Mouse (Mus musculus) adrenal gland, adult (tissue): ENCODE data around the gene Mief1.

Source experiments
- DNase-seq, 2 experiments: peaks; one replicate each; pipeline ENCODE4 v3.0.0; 2022 to 2023; ENCODE audit warnings: low spot score in 1 of 2; ENCODE audit not compliant: inconsistent age in 2 of 2

Gene Mief1

DNA sequence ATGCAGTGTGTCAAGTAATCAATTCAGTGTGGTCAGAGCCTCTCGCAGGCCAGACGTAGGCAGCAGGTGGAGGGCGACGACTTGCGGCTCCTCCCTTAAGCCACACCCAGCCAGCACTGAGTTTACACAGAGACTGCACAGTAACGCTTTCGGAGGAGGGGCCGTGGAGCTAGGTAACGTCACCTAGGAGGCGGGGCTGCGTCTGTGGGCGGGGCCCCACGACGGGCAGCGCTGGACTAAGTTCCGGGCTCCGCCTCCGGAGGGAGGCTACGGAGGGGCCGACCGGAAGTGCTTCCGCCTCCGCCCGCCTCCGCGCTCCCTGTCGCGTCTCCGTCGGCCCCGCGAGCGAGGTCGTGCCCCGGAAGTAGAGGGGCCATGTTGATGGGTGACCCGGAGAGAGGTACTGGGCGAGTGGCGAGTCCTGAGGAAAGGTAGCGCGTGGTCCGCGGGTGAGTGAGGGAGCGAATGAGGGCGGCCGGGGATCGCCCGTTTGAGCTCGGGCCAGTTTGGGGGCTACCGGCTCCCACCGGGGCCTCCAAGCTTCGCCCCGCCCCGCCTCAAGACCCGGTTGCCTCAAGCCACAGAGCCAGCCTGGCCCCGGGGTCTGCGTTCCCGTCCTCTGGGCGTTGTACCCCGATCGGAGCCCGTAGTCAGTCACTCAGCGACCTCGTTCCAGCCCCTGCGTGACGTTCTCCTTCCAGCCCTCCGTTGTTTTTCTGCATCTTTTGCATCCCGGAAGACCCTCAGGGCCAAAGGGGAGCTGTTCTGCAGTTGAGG lies at the start of gene Mief1:
TSS of gene Mief1 (plus strand) at position 286 of the 777 bp plus-strand sequence.
- DNase-seq = peak; percentile 99

DNA sequence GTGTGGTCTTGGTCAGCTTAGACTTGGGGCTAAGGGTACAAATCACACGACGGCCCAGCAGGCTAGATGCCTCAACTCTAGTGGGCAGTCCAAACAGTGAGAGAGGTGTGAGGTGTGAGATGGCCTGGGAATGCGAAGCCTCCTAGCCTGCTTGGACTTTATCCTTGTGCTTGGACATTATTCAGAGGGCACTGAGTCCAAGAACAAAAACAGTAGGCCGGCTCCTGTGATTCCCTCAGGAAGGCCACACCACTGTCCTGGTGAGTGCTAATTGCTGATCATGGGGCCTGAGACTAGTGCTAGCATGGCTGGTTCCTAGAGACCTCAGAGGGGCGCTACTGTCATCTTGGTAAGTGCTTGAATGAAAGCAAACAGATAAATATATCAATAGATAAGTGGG lies 44.9 kb upstream of the Mief1 start:
- no peak for DNase-seq

DNA sequence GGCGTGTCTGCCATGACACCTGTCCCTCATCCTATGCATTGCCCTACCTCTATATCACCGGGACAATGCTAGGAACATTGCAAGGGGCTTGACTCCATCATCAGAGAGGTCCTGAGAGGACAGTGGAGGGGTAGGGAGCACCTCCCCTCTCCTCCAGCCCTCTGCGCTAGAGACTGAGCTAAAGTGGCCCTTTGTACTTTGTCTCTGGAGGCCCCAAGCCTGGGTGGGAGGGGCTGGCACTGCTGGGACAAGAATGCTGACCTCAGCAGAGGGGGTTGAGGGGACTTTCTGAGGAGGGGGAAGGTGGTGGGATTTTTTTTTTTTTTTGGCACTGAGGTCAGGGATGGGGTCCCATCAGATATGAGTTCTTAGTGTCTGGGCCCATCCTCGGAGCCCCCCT lies 43.7 kb upstream of the Mief1 start:
- no peak for DNase-seq

DNA sequence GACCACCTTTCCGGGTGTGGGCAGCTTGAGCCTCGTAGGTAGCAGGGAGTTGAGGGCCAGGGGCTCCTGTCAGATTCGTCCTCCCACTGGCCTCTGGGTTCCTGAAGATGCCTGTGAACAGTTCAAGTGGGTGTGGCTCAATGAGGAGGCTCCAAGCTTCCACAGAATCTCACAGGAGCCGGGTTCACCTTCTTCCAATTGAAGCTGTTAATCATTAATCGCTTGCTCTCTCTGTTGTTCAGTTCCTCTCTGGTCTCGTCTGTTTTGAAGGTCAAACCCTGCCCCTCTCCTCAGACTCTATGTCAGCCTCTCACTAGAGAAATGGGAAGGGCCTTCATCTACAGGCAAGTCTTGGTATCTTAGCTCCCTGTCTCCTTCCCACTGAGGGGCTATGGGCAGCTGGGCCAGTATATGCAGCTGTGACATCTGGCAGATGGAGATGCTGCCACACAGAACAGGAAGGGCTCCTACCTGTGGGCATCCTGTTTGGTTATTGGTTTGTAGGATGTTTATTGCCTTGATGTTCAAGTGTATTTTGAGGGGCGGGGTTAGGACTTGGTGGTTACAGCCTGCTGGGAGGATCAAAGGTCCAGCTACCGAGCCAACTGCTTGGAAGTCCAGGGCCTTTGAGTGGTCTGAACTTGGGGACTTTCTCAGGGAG lies 42.1 kb upstream of the Mief1 start:
- DNase-seq = no peak

DNA sequence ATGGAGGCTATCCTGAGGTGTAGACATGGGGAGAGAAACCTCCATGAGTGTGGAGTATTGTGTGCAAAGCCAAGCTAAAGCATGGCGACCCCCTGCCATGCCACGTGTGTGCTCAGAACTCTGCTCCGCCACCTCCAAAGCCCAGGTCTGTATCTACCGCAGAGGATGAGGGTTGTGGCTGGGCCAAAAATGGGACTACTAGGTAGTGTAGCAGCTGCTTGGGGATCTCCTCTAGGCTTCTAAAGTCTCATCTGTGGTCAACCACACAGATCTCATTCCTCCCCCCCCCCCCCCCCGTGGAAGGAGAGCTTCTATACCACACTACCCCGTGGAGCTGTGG lies 41.6 kb upstream of the Mief1 start:
- DNase-seq = no peak

DNA sequence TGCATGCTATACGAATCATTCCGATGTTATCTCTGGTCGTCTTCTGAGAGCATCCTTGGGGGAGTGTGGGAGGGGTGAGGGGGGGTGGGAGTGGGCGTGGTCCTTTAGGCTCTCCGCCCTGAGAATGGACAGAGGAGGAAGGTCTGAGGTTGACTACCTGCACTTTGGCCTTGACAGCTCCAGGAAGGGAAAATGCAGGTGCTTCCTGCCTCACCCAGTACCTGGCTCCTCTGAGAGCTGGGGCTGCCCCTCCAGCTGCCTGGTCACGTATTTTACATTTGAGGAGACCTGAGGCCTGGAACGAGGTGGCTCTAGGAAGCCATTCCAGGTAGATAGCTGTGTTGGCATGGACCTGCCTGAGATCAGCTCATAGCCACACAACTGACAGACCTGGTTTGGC lies 41.0 kb upstream of the Mief1 start:
- no peak for DNase-seq

DNA sequence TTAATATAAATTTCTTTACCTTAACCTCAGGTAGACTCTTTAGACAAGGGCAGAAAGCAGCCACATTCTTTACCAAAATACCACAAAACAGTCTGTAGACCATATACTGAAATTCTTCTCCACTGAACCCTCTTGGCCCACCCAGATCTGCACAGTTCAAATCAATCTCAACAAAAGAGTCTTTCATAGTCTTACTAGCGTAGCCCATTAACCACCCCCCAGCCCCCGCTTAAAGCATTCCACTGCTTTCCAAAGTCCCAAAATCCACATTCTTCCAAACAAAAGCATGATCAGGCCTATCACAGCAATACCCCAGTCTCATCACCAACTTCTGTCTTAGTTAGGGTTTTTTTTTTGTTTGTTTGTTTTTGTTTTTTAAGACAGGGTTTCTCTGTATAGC lies 34.3 kb upstream of the Mief1 start:
- no peak for DNase-seq

DNA sequence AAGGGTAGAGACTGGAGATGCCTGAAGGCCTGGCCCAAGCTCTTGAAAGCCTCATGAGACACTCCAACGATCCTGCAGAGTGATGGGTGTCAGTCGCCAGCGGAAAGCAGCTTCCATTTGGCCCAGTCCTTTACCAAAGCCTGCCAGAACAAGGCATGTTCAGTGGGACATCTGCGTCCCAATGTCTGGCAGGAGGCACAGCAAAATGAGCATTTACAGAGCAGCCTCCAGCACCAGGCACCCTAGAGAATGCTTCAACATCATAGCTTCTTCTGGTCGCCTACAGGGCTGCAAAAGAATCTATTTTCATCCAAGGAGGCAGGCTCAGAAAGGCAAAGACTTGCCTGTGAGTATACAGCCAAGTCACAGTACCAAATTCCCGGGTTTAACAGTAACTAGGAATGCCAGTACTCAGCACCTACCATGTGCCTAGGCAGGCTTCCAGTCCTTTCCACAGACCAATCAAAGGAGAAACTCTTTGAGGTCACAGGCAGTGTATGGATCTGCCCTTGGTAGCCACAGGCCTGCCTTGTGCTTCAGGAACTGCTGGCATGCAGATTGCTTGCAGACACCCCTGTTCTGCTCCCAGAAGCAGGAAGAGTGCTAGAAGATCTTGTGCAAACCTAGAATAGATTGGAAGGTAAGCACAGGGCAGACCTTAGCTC lies 31.6 kb upstream of the Mief1 start:
- DNase-seq = no peak

DNA sequence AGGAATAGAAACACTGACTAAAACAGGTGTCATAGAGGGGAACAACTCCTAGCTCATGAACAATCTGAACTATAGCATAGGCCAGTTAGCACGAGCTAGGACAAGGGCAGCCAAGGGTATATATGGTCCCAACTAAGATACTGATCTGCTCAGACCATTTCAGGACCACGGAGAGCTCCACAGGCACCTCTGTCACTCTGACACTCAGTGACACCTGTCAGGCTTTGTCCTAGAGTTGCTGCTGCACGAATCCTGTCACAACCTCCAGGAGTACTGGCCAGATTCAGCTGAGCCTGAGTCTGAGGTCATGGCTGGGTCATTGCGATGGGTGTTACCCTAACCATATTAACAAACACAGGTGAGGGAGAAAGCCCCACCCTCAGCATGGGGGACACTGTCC lies 30.4 kb upstream of the Mief1 start:
- no peak for DNase-seq

DNA sequence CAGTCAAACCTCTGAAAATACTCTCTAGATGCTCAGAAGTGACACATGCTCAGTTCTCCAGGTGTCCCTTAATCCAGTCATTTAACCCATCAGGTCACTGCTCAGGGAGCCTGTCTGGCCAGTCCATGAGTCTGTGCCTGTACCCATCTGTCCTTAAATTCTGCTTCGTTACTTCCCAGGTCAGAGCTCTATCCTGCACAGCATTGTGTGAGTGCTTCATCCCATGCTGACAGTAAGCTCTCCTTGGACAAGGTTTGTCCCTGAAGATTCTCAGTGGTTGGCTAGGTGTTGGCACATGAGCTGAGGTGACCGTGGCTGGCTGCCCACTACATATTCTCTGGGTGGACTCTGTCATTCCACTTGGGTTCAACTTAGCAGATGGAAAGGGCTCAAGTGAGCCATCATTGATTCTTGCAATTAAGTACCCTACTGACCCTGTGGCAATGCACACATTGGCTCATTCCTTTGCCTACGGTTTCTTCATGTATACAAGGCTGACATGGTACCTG lies 27.7 kb upstream of the Mief1 start:
- no peak for DNase-seq

DNA sequence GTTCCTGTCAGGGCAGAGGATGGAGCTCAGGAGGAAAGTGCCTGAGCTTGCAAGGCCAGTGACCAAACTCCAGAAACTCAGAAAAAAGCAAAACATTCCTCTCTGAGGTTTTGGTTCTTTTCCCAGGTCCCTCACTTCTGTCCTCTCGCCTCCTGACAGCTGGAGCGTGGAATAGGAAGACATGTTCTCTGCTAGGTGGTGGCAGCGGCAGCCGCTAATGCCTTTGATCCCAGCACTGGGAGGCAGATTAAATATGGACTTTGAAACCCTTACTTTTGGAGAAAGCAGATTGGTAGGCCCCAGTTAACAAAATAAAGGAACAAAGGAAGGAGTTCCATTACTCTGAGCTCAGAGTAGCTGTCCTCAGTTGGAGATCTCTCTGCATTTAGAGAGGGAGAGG lies 25.4 kb upstream of the Mief1 start:
- DNase-seq = no peak

DNA sequence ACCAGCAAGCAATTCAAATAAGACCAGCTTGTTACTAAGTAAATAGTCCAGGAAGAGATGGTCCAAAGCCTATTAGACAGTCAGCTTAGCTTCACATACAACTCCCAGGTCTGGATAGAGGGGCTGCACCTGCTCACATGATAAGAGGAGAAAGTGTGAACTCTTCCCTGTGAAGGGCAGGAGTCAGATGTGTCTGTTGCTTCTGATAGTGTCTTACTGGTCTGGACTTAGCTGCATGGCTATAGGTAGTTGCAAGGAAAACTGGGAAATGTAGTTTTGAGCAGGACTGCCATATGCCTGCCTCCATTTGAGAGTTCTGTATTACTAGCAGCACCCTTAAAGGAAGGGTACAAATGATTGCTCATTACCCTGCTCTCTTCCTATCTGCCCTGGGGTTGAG lies 20.1 kb upstream of the Mief1 start:
- DNase-seq = no peak

DNA sequence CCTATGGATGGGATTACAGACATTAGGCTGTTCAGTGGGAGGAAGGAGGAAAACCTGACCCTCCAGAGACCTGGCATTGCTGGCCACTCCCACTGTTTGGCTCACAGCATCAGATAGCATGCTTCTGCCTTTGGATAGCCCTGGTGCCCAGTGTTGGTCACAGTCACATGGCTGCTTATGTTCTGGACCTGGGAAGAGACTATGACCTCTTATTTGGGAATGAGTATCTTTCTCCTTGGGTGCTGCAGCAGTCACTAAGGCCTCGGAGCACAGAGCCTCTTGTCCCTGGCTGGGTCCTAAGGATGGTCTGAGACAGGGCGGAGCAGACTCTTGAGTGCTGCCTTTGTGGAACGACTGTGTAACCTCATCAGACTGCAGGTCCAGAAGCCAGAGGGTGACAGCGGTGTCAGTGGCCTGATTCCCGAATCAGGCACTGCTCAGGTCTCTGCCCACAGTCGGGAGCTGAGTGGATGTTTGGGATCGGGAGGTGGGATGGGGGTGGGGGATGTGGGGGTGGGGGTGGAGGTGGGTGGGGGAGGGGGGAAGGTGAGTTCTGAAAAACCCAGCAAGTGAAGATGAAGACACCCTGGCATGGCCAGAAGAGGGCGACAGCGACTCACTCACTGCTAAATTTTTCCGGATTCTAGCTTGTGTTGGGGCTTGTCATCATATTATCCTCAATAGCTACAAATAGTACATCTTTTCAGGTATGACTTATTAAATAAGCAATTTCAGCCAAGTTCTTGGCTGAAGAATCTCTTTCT lies 17.9 kb upstream of the Mief1 start:
- peak in 1 of 2 experiments; percentile 63 for DNase-seq

DNA sequence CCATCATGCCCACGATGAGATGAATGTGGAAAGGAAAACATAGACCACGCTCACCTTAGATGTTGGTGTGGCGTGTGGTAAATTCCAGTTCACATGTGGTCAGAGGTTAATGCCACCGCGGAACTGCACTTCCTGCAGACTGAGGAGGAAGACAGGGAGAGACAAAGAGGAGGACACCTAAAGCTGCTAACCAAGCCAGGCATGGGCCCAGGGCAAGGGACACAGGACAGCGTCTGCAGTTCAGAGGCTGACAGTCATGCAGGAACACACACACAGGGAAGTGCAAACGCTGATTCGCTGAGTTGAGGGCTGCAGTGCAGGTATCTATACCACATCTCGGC lies 17.4 kb upstream of the Mief1 start:
- no peak for DNase-seq

DNA sequence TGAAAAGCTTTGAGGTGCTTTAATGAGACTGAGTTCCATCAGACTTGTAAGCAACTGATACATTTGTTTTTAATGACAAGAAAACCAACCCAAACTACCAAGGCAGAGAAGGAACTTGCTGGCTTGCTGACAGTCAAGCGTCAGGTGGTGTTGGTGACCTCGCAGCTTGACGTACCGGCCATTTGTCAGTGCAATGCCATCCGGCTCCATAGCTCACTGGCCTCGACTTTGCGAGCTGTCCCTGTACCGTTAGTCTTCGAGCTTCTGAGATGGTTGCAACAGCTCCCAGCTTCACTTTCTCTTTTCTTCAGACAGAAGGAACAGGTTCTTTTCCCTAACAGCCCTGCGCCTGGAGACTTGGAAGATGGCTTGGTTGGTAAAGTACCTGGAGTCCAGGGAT lies 16.3 kb upstream of the Mief1 start:
- peak; percentile 42 to 66 for DNase-seq

DNA sequence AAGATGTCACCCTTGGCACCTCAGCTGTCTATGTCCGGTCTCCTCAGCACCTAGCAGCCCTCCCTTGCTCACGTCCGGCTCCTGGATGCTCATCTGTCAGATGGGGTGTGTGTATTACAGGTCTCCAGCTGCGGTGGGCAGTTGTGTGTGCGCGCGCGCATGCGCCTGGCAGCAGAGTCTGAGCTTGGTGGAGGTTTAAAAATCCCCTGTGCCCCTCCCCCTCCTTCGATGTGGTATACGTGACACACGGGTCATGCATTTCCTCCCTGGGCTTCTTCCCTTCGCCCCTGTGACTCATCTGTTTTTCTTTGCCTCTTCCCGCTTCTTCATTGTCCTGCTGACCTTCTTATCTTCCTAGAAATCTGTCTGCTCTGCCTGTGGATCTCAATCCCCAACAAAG lies 14.6 kb upstream of the Mief1 start:
- DNase-seq = peak; percentile 34 to 57

DNA sequence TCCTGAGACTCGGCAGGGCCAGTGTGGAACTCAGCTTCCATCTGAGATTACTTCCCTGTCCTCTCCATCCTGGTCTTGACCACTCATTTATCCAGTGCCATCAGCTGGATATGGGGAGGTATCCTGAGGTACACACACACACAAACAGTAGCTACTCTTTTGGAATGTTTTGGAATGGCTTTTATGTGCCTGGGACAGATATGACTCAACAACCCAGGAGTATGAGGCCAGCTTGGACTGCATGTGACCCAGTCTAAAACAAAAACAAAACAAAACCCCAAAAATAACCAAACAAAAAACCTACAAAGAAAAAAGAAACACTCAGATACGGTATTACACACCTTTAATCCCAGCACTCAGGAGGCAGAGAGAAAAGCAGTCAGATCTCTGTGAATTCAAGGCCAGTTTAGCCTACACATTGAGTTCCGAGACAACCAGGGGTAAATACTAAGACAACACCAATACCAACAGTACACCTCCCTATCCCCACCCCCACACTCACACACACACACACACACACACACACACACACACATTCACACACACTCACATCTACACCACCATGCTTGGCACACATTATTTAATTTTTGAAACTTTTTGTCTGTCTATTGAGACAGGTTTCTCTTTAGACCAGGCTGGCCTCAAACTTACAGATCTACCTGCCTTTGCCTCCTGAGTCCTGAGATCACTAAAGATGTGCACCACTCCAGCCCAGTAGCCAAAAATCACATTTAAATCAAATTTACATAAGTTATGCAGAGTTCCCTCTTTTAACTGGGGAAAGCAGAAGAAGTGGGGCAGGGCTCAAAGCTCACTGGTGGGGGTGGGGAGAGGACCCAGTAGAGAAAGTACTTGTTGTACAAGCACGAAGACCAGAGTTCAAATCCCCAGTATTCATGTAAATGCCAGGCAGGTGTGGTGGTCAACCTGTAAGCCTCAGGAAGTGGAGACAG lies 13.8 kb upstream of the Mief1 start:
- DNase-seq = no peak

DNA sequence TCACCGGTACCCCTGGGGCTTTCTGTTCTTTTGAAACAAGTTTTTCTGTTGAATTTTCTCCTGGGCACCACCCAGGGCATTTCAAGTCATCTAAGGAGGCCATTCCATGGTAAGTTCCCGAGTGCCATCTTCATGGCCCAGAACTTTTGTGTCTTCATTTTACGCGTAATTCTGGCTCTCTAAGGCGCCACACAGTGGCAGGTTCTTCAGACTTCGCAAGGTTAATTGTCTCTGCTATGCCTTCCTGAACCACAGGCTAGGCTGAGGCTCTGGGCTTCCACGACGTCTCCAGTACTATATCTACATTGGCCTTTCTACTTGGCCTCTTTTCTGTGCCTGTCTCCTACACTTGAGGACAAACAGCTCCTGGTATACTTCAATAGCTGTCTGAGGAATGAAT lies 12.8 kb upstream of the Mief1 start:
- DNase-seq = no peak

DNA sequence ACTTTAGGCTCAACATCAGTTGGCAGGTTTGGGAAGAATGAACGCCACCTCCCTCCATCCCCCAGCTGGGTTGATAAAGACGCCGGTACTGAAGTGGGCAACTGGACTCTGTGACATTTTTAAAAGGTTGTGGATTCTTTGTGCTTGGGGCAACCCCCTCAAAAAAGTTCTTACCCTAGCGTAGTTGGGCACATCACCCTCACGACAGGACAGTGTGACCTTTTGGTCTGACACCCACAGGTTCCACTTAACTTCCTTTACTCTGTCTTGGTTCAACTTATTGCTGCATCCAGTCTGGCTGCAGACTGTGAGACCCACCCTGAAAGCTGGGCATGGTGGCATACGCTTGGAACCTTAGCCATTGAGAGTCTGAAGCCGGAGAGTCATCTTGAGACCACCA lies 10.1 kb upstream of the Mief1 start:
- DNase-seq = no peak

DNA sequence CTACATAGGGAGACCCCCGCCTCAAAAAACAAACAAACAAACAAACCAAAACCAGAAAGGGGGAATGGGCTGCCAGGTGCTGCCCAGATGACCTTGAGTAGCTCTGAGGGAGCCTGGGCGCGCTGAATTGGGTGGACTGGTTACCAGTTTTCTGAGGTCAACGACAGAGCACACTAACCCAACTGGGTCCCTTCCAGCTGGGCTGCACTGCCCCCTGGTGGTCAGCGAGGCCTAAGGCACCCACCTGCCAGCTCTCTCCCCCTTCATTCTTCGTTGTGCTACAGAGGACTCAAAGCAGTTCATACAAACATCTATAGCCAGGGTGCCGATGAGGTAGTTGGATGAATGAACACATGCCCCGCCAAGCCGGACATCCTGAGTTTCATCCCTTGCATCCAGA lies 8.6 kb upstream of the Mief1 start:
- DNase-seq = peak; percentile 82 to 92
